Mouse (Mus musculus) C2C12 (cell line): ENCODE results near the gene Nova2. TPM values are rescaled to one million over a fixed set of nuclear protein-coding genes. Genes with fewer than 3 reads are reported as not detected.

Experiments
- H3K27me3 ChIP-seq: one replicate; pipeline ENCODE4 v1.6.1; 2011; ENCODE audit not compliant: control insufficient read depth, insufficient read depth, insufficient read length
- H3K36me3 ChIP-seq: one replicate; pipeline ENCODE4 v1.6.1; 2011; ENCODE audit not compliant: control insufficient read depth, insufficient read depth
- H3K4me3 ChIP-seq: one replicate; pipeline ENCODE4 v1.5.1; 2011; ENCODE audit warnings: mild to moderate bottlenecking, control low read depth; ENCODE audit not compliant: poor library complexity, insufficient read depth, severe bottlenecking
- H3K79me2 ChIP-seq: one replicate; pipeline ENCODE4 v1.6.1; 2011; ENCODE audit not compliant: control insufficient read depth, insufficient read depth
- H3K79me3 ChIP-seq: one replicate; pipeline ENCODE4 v1.6.1; 2011; ENCODE audit warnings: low read depth, control low read depth
- H3ac ChIP-seq: one replicate; pipeline ENCODE3; 2011; ENCODE audit warnings: low read depth; ENCODE audit not compliant: control insufficient read depth, insufficient read length
- CEBPB ChIP-seq: IDR thresholded peaks from one replicate; pipeline ENCODE4 v1.6.1; 2011; ENCODE audit warnings: low read depth, mild to moderate bottlenecking, control low read depth, moderate library complexity
- CTCF ChIP-seq: IDR thresholded peaks from one replicate; pipeline ENCODE4 v1.5.1; 2011; ENCODE audit not compliant: control insufficient read depth, insufficient read depth, insufficient read length
- FOSL1 ChIP-seq: IDR thresholded peaks from one replicate; pipeline ENCODE4 v1.8.0; 2011; ENCODE audit warnings: mild to moderate bottlenecking, low read length; ENCODE audit not compliant: poor library complexity, insufficient read depth, severe bottlenecking
- MAX ChIP-seq: IDR thresholded peaks from one replicate; pipeline ENCODE4 v1.6.1; 2011; ENCODE audit warnings: mild to moderate bottlenecking, control low read depth
- MYOD1 ChIP-seq: IDR thresholded peaks from one replicate; pipeline ENCODE4 v1.6.1; 2011; ENCODE audit warnings: low read depth; ENCODE audit not compliant: control insufficient read depth, insufficient read length
- MYOG ChIP-seq: IDR thresholded peaks from one replicate; pipeline ENCODE4 v1.6.1; 2011; ENCODE audit not compliant: control insufficient read depth, insufficient read length; ENCODE audit errors: extremely low read depth
- USF1 ChIP-seq: IDR thresholded peaks from one replicate; pipeline ENCODE4 v1.6.1; 2011; ENCODE audit warnings: low read depth, mild to moderate bottlenecking, control low read depth, moderate library complexity
- polyA plus RNA-seq: library from polyadenylated mRNA; unstranded; fragments of >200 nt; fragmentation: generic; extraction: Trizol; gene quantifications from one replicate; pipeline ENCODE4 v1.2.1, GENCODE M21; 2012; ENCODE audit warnings: missing spikeins

Nova2 gene
- polyA plus RNA-seq, 1 experiment = 0.05 TPM

- TF ChIP-seq USF1 (no peak), CTCF (no peak), MYOD1 (no peak), CEBPB (no peak), MYOG (no peak), FOSL1 (no peak), MAX (no peak)
- H3ac ChIP-seq = no peak overlapping the region
- no peaks in the 10 kb centered on the region for H3K79me3 ChIP-seq
- no peaks in the 10 kb centered on the region for H3K36me3 ChIP-seq
- H3K4me3 ChIP-seq = no peak overlapping the region
- no peaks in the 10 kb centered on the region for H3K79me2 ChIP-seq
- H3K27me3 ChIP-seq = no peaks in the 10 kb centered on the region
These were observed 23.2 kb upstream of the Nova2 start for GRCm38 (mm10) chr7:18902486-18902885.

- no peaks in the 10 kb centered on the region for H3K79me3 ChIP-seq
- no peak overlapping the region for H3ac ChIP-seq
- no peaks in the 10 kb centered on the region for H3K27me3 ChIP-seq
- H3K79me2 ChIP-seq = no peaks in the 10 kb centered on the region
- H3K36me3 ChIP-seq = no peaks in the 10 kb centered on the region
- no peak for TF ChIP-seq FOSL1
- TF ChIP-seq CTCF = no peak
- no peak for TF ChIP-seq USF1
- no peak for TF ChIP-seq MAX
- H3K4me3 ChIP-seq = no peak overlapping the region
These were observed 20.7 kb upstream of the Nova2 start for GRCm38 (mm10) chr7:18904971-18905370.

DNA sequence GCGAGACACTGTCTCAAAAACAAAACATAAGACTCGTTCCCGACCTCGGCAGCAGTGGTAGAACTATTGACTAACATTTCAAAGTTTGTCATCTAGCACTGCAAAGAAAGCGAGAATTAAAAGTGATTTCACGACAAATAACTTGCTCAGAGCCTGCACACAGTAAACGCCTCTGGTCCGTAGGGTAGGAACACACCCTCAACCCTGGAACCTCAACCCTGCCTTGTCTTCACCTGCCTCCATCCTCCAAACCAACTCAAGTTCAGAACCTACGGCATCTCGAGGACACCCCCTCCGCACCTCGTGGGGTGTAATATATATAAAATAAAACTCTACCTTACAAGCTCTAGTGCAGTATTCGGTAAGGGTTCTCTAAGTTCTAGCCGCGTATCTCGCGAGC is 15.9 kb upstream of the Nova2 start:
- H3ac ChIP-seq = peak overlapping the region; percentile 70
- H3K4me3 ChIP-seq = peak overlapping the region; percentile 51
- no peaks in the 10 kb centered on the region for H3K79me2 ChIP-seq
- TF ChIP-seq MYOD1 = no peak
- H3K36me3 ChIP-seq = no peaks in the 10 kb centered on the region
- no peaks in the 10 kb centered on the region for H3K79me3 ChIP-seq
- H3K27me3 ChIP-seq = no peaks in the 10 kb centered on the region

DNA sequence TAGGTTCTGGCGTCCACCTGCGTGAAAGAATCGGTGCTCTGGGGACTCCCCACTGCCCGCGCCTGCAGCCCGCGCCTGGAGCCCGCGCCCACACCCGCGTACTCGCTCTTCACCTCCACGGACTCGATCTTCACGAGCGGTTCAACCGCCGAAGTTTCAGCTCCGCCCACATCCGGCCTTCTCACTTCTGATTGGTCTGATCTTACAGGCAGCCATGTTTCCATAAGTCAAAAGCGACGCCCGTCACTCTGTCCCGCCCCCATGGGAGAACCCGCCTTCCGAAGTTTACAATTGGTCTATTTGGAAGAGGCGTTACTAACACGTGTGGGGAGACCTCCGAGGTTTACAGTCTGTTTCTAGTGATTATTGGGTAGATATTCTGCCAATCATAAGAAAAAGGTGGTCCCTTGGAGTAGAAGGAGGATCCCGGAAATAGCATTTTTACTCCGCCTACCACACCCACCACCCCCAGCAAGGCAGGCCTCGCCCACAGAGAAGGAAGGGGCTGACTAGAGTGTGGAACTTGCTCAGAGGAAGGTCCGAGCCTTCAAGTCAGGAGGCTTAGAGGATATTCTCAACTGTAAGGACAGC is 15.4 kb upstream of the Nova2 start, which contains the start of gene Ccdc61:
Ccdc61 (minus strand) TSS at position 175 of the 591 bp plus-strand sequence.
- peak; percentile 78 for TF ChIP-seq USF1
- TF ChIP-seq MYOG = no peak
- no peak for TF ChIP-seq FOSL1
- TF ChIP-seq CTCF = no peak
- TF ChIP-seq CEBPB = no peak
- TF ChIP-seq MAX = no peak
- TF ChIP-seq MYOD1 = no peak
- Histone ChIP-seq H3K27me3 (no peaks in the 10 kb centered on the region), H3K79me2 (no peaks in the 10 kb centered on the region), H3K36me3 (no peaks in the 10 kb centered on the region), H3ac (peak within 1 kb of the TSS; percentile 70), H3K79me3 (no peaks in the 10 kb centered on the region), H3K4me3 (peak within 1 kb of the TSS; percentile 51)

- TF ChIP-seq MYOG = no peak
- TF ChIP-seq CTCF = no peak
- TF ChIP-seq MYOD1 = no peak
- TF ChIP-seq USF1 = no peak
- TF ChIP-seq MAX = no peak
These were observed 9.4 kb upstream of the Nova2 start for GRCm38 (mm10) chr7:18916254-18916653.

GRCm38 (mm10) chr7:18917931-18918330 is 7.8 kb upstream of the Nova2 start:
- H3K27me3 ChIP-seq = peaks cover 4% of the 10 kb centered on the region
- no peaks in the 10 kb centered on the region for H3K79me3 ChIP-seq
- no peak overlapping the region for H3K4me3 ChIP-seq
- H3K36me3 ChIP-seq = no peaks in the 10 kb centered on the region
- no peak overlapping the region for H3ac ChIP-seq
- TF ChIP-seq MAX (no peak), CTCF (no peak), CEBPB (no peak), USF1 (no peak), MYOG (no peak), MYOD1 (no peak), FOSL1 (no peak)
- no peaks in the 10 kb centered on the region for H3K79me2 ChIP-seq

More at GRCm38 (mm10) chr7:18916254-18916653, 9.4 kb upstream of the Nova2 start:
- Histone ChIP-seq H3K4me3 (no peak overlapping the region), H3ac (no peak overlapping the region), H3K36me3 (no peaks in the 10 kb centered on the region), H3K79me2 (no peaks in the 10 kb centered on the region), H3K27me3 (peaks cover 3% of the 10 kb centered on the region), H3K79me3 (no peaks in the 10 kb centered on the region)
